Mouse (Mus musculus): ENCODE data around the gene Ptpn21. TPM values are rescaled to one million over a fixed set of nuclear protein-coding genes. Genes with fewer than 3 reads are reported as not detected.

The Ptpn21 gene
- polyA plus RNA-seq, 1 experiment from 2014 or later = 4.3 TPM

DNA sequence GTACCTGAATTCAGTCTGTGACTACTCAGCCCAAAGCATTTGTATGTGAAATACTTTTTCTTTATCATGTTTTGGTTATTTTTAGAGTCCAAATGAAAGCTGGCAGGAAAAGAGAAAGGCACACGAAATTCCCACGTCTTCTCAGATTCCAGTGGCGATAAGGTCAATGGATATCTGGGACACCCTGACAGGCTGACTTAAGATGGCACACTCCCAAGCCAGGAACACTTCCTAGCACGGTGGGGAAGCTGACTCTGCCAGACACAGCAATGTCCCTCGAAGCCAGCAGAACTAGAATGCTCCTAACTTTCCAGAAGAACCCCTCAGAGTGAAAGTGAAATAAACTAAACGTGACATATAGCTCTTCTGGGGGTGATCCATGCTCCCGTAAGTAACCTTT lies 10.0 kb downstream of the Ptpn21 start:
- Histone ChIP-seq H3K4me1 (replicated peaks; ENCODE audit: control insufficient read depth, insufficient read depth, low read length) (peaks cover 4% of the 10 kb centered on the region; the same call in 1 of the 2 replicates), H3K4me3 (ENCODE audit: low read depth, low read length) (no peak overlapping the region), H3K27ac (ENCODE audit: low read depth, low read length) (no peak overlapping the region), H3K9ac (ENCODE audit: low read depth, low read length) (no peak overlapping the region), H3K4me2 (replicated peaks; ENCODE audit: low read depth) (no peak overlapping the region), H3K36me3 (ENCODE audit: control insufficient read depth, insufficient read depth) (peaks cover 7% of the 10 kb centered on the region; the same call in 1 of the 2 replicates), H3K9me3 (ENCODE audit: control insufficient read depth) (no peaks in the 10 kb centered on the region), H3K27me3 (replicated peaks; ENCODE audit: control insufficient read depth, insufficient read depth, low read length) (no peaks in the 10 kb centered on the region)
- no peak for TF ChIP-seq CTCF (IDR thresholded peaks at IDR 0.05; ENCODE audit: low read depth)
- no peak for ATAC-seq
- 68% methylated on average over 7 of the region's 7 CpGs for WGBS

DNA sequence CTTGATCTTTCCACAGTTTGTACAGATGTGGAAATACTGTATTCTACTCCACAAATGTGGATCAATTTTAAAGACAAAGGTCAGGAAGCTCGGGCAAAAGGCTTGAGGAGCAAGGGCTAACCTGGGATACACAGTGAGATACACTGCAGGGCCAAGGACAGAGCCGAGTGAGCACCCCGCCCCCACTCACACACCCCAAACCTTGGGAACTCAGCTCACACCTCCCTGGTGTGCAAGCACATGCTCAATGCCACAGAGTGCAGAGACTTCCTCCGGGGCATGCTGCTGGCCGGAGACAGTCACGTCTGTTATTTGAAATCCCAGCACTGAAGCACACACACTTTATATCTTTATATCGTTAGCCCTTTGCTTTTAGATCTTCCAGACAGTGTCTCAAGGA lies 11.1 kb downstream of the Ptpn21 start:
- no peak overlapping the region for H3K9ac ChIP-seq (ENCODE audit: low read depth, low read length)
- no peaks in the 10 kb centered on the region for H3K27me3 ChIP-seq (replicated peaks; ENCODE audit: control insufficient read depth, insufficient read depth, low read length)
- no peaks in the 10 kb centered on the region for H3K9me3 ChIP-seq (ENCODE audit: control insufficient read depth)
- no peak overlapping the region for H3K4me2 ChIP-seq (replicated peaks; ENCODE audit: low read depth)
- WGBS = 62% methylated on average over 7 of the region's 7 CpGs
- H3K27ac ChIP-seq (ENCODE audit: low read depth, low read length) = no peak overlapping the region
- H3K36me3 ChIP-seq (ENCODE audit: control insufficient read depth, insufficient read depth) = peaks cover 7% of the 10 kb centered on the region; the same call in 1 of the 2 replicates
- ATAC-seq = no peak
- TF ChIP-seq CTCF (IDR thresholded peaks at IDR 0.05; ENCODE audit: low read depth) = no peak
- peaks cover 4% of the 10 kb centered on the region; the same call in 1 of the 2 replicates for H3K4me1 ChIP-seq (replicated peaks; ENCODE audit: control insufficient read depth, insufficient read depth, low read length)
- H3K4me3 ChIP-seq (ENCODE audit: low read depth, low read length) = no peak overlapping the region

DNA sequence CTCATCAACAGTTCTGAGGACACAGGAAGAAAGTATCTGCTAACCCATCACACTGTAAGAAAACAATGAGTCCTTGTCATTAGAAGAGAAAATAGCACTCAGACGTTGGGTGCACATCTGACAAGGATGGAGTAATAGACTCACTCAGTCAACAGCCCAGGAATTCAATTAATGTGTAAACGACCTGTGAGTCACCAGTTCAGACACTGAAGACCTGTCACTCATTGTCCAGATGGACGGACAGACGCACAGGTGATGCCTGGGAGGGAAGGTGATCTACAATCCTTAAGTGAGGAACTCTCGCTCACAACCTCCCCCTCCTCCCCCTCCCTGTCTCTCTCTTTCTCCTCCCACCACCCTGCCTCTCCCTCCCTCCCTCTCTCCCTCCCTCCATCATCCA lies 12.2 kb downstream of the Ptpn21 start:
- no peaks in the 10 kb centered on the region for H3K27me3 ChIP-seq (replicated peaks; ENCODE audit: control insufficient read depth, insufficient read depth, low read length)
- H3K9me3 ChIP-seq (ENCODE audit: control insufficient read depth) = no peaks in the 10 kb centered on the region
- TF ChIP-seq CTCF (IDR thresholded peaks at IDR 0.05; ENCODE audit: low read depth) = no peak
- peak; percentile 79 for ATAC-seq
- H3K36me3 ChIP-seq (ENCODE audit: control insufficient read depth, insufficient read depth) = peaks cover 7% of the 10 kb centered on the region; the same call in 1 of the 2 replicates
- H3K4me2 ChIP-seq (replicated peaks; ENCODE audit: low read depth) = no peak overlapping the region
- H3K4me3 ChIP-seq (ENCODE audit: low read depth, low read length) = no peak overlapping the region
- 33% methylated on average over 5 of the region's 5 CpGs for WGBS
- no peak overlapping the region for H3K27ac ChIP-seq (ENCODE audit: low read depth, low read length)
- peaks cover 4% of the 10 kb centered on the region; the same call in 1 of the 2 replicates for H3K4me1 ChIP-seq (replicated peaks; ENCODE audit: control insufficient read depth, insufficient read depth, low read length)
- no peak overlapping the region for H3K9ac ChIP-seq (ENCODE audit: low read depth, low read length)

DNA sequence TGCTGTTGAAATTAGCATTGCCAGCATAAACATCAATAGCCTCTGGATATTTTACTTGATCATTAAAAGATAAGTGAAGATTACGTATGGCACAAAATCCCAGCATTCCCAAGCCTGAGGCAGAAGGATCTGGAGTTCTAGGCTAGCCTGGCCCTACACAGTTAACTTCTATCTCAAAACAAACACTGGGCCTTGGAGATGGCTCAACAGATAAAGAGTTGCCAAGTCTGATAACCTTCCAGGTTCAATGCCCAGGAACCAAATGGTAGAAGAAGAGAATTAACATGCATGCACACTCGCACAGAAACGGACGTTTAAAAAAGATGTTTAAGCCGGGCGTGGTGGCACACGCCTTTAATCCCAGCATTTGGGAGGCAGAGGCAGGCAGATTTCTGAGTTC lies 13.0 kb downstream of the Ptpn21 start:
- Histone ChIP-seq H3K36me3 (ENCODE audit: control insufficient read depth, insufficient read depth) (peaks cover 7% of the 10 kb centered on the region; the same call in 1 of the 2 replicates), H3K9me3 (ENCODE audit: control insufficient read depth) (no peaks in the 10 kb centered on the region), H3K4me1 (replicated peaks; ENCODE audit: control insufficient read depth, insufficient read depth, low read length) (peaks cover 4% of the 10 kb centered on the region; the same call in 1 of the 2 replicates), H3K27ac (ENCODE audit: low read depth, low read length) (no peak overlapping the region), H3K9ac (ENCODE audit: low read depth, low read length) (no peak overlapping the region), H3K27me3 (replicated peaks; ENCODE audit: control insufficient read depth, insufficient read depth, low read length) (no peaks in the 10 kb centered on the region), H3K4me3 (ENCODE audit: low read depth, low read length) (no peak overlapping the region), H3K4me2 (replicated peaks; ENCODE audit: low read depth) (no peak overlapping the region)
- TF ChIP-seq CTCF (IDR thresholded peaks at IDR 0.05; ENCODE audit: low read depth) = no peak
- 92% methylated on average over 7 of the region's 7 CpGs for WGBS
- no peak for ATAC-seq

DNA sequence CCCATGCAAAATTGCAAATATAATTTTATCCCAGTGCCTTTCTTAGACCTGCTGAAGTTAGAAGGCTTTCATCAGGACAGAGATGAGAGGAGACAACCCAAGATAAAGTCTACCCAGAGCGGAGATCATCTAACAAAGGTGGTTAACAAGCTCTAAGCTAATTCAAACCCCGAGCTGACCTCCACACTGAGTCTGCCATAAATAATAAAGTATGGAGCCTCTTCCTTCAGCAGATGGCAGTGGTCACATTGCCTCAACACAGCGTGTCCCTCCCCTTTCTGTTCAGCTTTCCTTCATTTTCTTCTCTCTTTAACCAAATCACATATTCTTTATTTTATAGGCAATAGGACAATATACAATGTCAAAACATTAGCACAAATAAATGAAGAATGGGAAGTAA lies 16.2 kb downstream of the Ptpn21 start:
- H3K27me3 ChIP-seq (replicated peaks; ENCODE audit: control insufficient read depth, insufficient read depth, low read length) = no peaks in the 10 kb centered on the region
- H3K4me2 ChIP-seq (replicated peaks; ENCODE audit: low read depth) = no peak overlapping the region
- no peak overlapping the region for H3K4me3 ChIP-seq (ENCODE audit: low read depth, low read length)
- no peak for ATAC-seq
- H3K27ac ChIP-seq (ENCODE audit: low read depth, low read length) = no peak overlapping the region
- WGBS = 59% methylated on average over 3 of the region's 3 CpGs
- H3K9ac ChIP-seq (ENCODE audit: low read depth, low read length) = no peak overlapping the region
- no peaks in the 10 kb centered on the region for H3K36me3 ChIP-seq (ENCODE audit: control insufficient read depth, insufficient read depth)
- H3K9me3 ChIP-seq (ENCODE audit: control insufficient read depth) = no peaks in the 10 kb centered on the region
- no peak for TF ChIP-seq CTCF (IDR thresholded peaks at IDR 0.05; ENCODE audit: low read depth)
- H3K4me1 ChIP-seq (replicated peaks; ENCODE audit: control insufficient read depth, insufficient read depth, low read length) = peaks cover 4% of the 10 kb centered on the region; the same call in 1 of the 2 replicates

DNA sequence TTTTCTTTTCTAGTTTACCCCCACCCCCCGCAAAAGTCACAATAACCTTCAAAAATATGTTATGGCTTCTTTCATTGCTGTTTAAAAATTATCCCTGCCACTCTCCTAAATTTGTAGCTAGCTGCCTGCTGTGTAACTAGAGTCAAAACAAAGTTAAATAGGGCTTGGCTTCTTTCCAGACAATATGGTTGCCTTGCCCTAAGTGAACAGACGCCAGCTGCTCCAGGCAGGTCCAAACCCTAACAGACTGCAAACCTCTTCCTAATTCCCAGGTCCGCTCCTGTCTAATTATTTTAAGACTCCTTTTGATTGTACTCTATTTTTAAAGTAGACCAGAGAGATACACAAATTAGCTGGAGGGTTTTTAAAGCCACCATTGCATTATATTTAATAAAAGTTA lies 16.6 kb downstream of the Ptpn21 start:
- H3K4me1 ChIP-seq (replicated peaks; ENCODE audit: control insufficient read depth, insufficient read depth, low read length) = peaks cover 2% of the 10 kb centered on the region; the same call in 1 of the 2 replicates
- WGBS = 59% methylated on average over 3 of the region's 3 CpGs
- H3K9me3 ChIP-seq (ENCODE audit: control insufficient read depth) = no peaks in the 10 kb centered on the region
- H3K9ac ChIP-seq (ENCODE audit: low read depth, low read length) = no peak overlapping the region
- H3K36me3 ChIP-seq (ENCODE audit: control insufficient read depth, insufficient read depth) = no peaks in the 10 kb centered on the region
- H3K4me2 ChIP-seq (replicated peaks; ENCODE audit: low read depth) = no peak overlapping the region
- no peaks in the 10 kb centered on the region for H3K27me3 ChIP-seq (replicated peaks; ENCODE audit: control insufficient read depth, insufficient read depth, low read length)
- no peak overlapping the region for H3K4me3 ChIP-seq (ENCODE audit: low read depth, low read length)
- ATAC-seq = no peak
- no peak overlapping the region for H3K27ac ChIP-seq (ENCODE audit: low read depth, low read length)
- TF ChIP-seq CTCF (IDR thresholded peaks at IDR 0.05; ENCODE audit: low read depth) = no peak

DNA sequence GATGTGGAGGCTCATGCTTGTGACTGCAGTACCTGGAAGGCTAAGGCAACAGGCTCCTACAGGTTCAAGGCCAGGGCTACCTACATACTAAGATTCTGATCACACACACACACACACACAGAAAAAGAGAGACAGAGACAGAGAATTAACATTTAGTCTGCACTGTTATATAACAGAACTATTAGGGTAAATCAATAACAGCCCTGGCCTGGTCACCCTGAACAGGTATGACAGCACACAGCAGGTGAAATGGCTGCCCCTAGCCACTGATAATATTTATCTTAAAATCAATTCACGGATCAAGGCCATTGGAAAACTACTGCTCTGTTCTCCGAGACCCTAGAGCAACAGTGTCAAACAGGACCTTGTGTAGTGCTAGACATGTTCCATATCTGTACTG lies 21.1 kb downstream of the Ptpn21 start:
- Histone ChIP-seq H3K27me3 (replicated peaks; ENCODE audit: control insufficient read depth, insufficient read depth, low read length) (no peaks in the 10 kb centered on the region), H3K4me3 (ENCODE audit: low read depth, low read length) (no peak overlapping the region), H3K4me2 (replicated peaks; ENCODE audit: low read depth) (no peak overlapping the region), H3K9ac (ENCODE audit: low read depth, low read length) (no peak overlapping the region), H3K9me3 (ENCODE audit: control insufficient read depth) (no peaks in the 10 kb centered on the region), H3K36me3 (ENCODE audit: control insufficient read depth, insufficient read depth) (no peaks in the 10 kb centered on the region), H3K27ac (ENCODE audit: low read depth, low read length) (no peak overlapping the region), H3K4me1 (replicated peaks; ENCODE audit: control insufficient read depth, insufficient read depth, low read length) (0 out of 2 replicates have a peak, but pooled peaks cover 6% of the 10 kb centered on the region)
- no peak for ATAC-seq
- no peak for TF ChIP-seq CTCF (IDR thresholded peaks at IDR 0.05; ENCODE audit: low read depth)
- WGBS = 38% methylated on average over 2 of the region's 2 CpGs
